Mouse (Mus musculus) intestine, embryonic 16.5 days (tissue): Measurements from ENCODE around the gene Sox5. TPM values are rescaled to one million over a fixed set of nuclear protein-coding genes. Genes with fewer than 3 reads are reported as not detected.

ENCODE experiments used
- ATAC-seq: fragments of 200-750 bp; cut with Nextera tagmentation; 2 replicates; pipeline ENCODE4 v1.8.0; 2017; ENCODE audit warnings: moderate TSS enrichment, moderate library complexity
- H3K27ac ChIP-seq: fragments of 300-500 bp; sonication (generic); 2 replicates; pipeline ENCODE4 v1.5.1; 2014; ENCODE audit warnings: mild to moderate bottlenecking, low read length
- H3K27me3 ChIP-seq: fragments of 300-500 bp; sonication (generic); replicated peaks from 2 replicates; pipeline ENCODE4 v1.6.1; 2014; ENCODE audit warnings: low read length, control low read depth, mixed read lengths; ENCODE audit not compliant: control insufficient read depth, insufficient read depth
- H3K36me3 ChIP-seq: fragments of 300-500 bp; sonication (generic); 2 replicates; pipeline ENCODE4 v1.6.1; 2014; ENCODE audit warnings: low read length, control low read depth; ENCODE audit not compliant: control insufficient read depth, insufficient read depth
- H3K4me1 ChIP-seq: fragments of 300-500 bp; sonication (generic); 2 replicates; pipeline ENCODE4 v1.6.1; 2014; ENCODE audit warnings: low read length, control low read depth, mixed read lengths; ENCODE audit not compliant: control insufficient read depth, insufficient read depth
- H3K4me2 ChIP-seq: fragments of 300-500 bp; sonication (generic); 2 replicates; pipeline ENCODE4 v1.6.1; 2014; ENCODE audit warnings: low read depth, low read length, control low read depth
- H3K4me3 ChIP-seq: fragments of 300-500 bp; sonication (generic); 2 replicates; pipeline ENCODE4 v1.5.1; 2014; ENCODE audit warnings: mild to moderate bottlenecking, low read length
- H3K9ac ChIP-seq: fragments of 300-500 bp; sonication (generic); 2 replicates; pipeline ENCODE4 v1.6.1; 2014; ENCODE audit warnings: low read depth, low read length
- H3K9me3 ChIP-seq: fragments of 300-500 bp; sonication (generic); 2 replicates; pipeline ENCODE4 v1.6.1; 2016; ENCODE audit warnings: low read length, control low read depth; ENCODE audit not compliant: control insufficient read depth
- WGBS: fragments of 180-500 bp; shearing (Covaris S2); extraction: QIAGEN DNeasy Blood & Tissue Kit; methylation state at CpG from one replicate; pipeline ENCODE4 v1.1.7; 2014; 5-methylcytosine and 5-hydroxymethylcytosine counted together
- polyA plus RNA-seq: library from polyadenylated mRNA; unstranded; fragments of >200 nt; fragmentation: Nextera tagmentation; extraction: Ambion mirVana; gene quantifications from 2 replicates; pipeline ENCODE4 v1.2.1, GENCODE M21; 2015

Gene Sox5
- polyA plus RNA-seq, 1 experiment from 2014 or later = 14.3 TPM

DNA sequence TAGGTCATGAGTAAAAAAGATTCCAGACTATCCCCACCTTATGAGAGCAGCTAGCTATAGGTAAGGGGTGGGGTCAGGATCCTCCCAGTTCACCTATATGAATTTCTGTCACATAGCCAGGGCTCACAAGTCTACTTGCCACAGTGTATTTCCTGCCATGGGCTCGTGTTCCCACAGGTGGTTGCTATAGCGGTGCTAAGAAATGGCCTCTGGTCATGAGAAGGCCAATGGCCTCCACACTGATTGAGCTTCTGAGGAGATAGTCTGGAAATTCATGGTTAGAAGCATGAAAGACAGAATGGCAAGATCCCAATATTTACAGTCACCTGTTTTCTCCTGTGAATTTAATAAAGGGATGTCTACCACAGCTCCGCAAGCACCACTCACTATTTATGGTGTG, 737.4 kb downstream of the Sox5 start:
- H3K9me3 ChIP-seq = no peaks in the 10 kb centered on the region
- no peaks in the 10 kb centered on the region for H3K4me1 ChIP-seq
- ATAC-seq = no peak
- no peaks in the 10 kb centered on the region for H3K27me3 ChIP-seq
- no peak overlapping the region for H3K4me2 ChIP-seq
- WGBS = 91% methylated on average over 3 of the region's 3 CpGs
- no peak overlapping the region for H3K27ac ChIP-seq
- H3K4me3 ChIP-seq = no peak overlapping the region
- no peak overlapping the region for H3K9ac ChIP-seq
- H3K36me3 ChIP-seq = no peaks in the 10 kb centered on the region

DNA sequence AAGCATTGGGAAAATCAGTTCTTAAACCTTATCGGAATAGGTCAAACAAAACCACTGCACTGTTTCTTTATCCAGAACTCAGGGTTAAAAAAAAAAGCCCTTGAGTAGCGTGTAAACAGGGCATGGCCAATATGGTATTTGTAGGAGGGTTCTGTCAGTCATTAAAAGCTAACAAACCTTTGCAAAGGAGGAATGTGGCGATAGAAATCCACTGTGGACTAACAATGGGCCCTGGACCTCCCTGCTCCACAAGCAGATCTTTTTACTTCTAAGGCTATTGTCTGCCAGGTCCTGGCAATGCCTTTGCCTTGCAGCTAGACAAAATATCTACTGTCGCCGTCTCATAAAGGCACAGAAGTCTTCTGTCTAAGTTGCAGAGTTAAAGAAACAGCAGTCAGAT, 738.8 kb downstream of the Sox5 start:
- Histone ChIP-seq H3K36me3 (no peaks in the 10 kb centered on the region), H3K4me2 (no peak overlapping the region), H3K9me3 (no peaks in the 10 kb centered on the region), H3K27ac (no peak overlapping the region), H3K9ac (no peak overlapping the region), H3K4me3 (no peak overlapping the region), H3K27me3 (no peaks in the 10 kb centered on the region), H3K4me1 (no peaks in the 10 kb centered on the region)
- WGBS = 40% methylated on average over 5 of the region's 5 CpGs
- no peak for ATAC-seq

DNA sequence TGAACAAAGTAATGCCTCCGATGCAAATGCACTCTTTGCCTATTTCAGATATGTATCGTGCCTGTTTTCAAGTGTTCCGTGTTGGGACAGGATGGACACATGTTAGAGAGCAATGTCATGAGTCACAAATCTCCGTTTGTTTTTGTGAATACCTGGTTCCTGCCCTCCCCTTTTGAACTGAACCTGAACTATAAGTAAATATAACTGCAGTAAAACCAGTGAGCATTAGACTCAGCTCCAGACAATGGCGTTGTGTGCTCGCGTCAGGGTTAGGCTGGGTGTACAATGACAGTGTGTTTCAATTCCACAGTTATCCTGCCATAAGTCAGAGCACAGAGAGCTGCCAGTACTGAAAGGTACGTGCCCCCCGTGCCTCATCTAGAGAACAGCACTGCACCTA, 739.8 kb downstream of the Sox5 start:
- Histone ChIP-seq H3K4me1 (no peaks in the 10 kb centered on the region), H3K9ac (no peak overlapping the region), H3K27ac (no peak overlapping the region), H3K9me3 (no peaks in the 10 kb centered on the region), H3K27me3 (no peaks in the 10 kb centered on the region), H3K4me2 (0 out of 2 replicates have a peak overlapping the region, but pooled peaks have one; percentile 16), H3K36me3 (no peaks in the 10 kb centered on the region), H3K4me3 (no peak overlapping the region)
- peak; percentile 81 for ATAC-seq
- 54% methylated on average over 9 of the region's 9 CpGs for WGBS

DNA sequence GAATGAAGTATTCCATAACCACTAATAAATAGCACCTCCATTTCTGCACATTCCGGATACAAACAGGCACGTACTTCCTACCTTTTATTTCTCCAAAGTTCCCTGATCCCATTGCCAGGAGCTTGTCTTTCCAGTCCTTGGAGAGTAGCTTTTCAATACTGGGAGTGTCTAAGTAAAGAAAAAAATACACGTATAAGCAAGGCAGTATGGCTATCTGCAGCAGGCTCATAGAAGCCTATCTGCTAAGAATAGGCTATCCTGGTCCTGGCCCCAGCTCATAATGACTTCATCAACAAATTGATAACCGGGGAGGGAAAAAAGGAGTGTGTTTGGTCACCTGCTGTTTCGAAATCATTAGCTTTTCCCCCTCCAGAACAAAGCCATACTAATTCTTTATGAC, 740.6 kb downstream of the Sox5 start:
- 53% methylated on average over 5 of the region's 5 CpGs for WGBS
- Histone ChIP-seq H3K9ac (no peak overlapping the region), H3K4me3 (no peak overlapping the region), H3K27ac (no peak overlapping the region), H3K36me3 (no peaks in the 10 kb centered on the region), H3K4me2 (no peak overlapping the region), H3K9me3 (no peaks in the 10 kb centered on the region), H3K4me1 (no peaks in the 10 kb centered on the region), H3K27me3 (no peaks in the 10 kb centered on the region)
- peak; percentile 76 for ATAC-seq

DNA sequence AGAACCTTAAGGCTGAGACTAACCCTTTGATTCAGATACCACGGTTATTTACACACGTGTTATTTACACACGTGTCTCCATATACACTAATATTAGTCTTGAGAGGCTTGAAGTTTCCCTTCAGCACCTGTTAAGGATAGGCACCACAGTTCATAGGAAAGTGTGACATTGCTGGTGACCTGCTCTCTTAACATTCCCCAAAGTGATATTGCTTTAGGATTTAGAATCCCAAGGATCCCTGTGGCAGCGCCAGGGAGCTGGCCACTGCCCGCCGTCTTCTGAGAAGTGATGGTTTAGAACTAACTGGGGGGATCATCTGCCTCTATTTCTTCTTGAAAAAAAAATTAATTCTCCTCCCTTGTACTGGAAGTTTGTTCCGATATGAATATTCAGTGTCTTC, 741.4 kb downstream of the Sox5 start:
- Histone ChIP-seq H3K4me3 (no peak overlapping the region), H3K4me2 (no peak overlapping the region), H3K9ac (no peak overlapping the region), H3K27ac (no peak overlapping the region), H3K27me3 (no peaks in the 10 kb centered on the region), H3K4me1 (no peaks in the 10 kb centered on the region), H3K36me3 (no peaks in the 10 kb centered on the region), H3K9me3 (no peaks in the 10 kb centered on the region)
- ATAC-seq = no peak
- WGBS = 94% methylated on average over 7 of the region's 7 CpGs

DNA sequence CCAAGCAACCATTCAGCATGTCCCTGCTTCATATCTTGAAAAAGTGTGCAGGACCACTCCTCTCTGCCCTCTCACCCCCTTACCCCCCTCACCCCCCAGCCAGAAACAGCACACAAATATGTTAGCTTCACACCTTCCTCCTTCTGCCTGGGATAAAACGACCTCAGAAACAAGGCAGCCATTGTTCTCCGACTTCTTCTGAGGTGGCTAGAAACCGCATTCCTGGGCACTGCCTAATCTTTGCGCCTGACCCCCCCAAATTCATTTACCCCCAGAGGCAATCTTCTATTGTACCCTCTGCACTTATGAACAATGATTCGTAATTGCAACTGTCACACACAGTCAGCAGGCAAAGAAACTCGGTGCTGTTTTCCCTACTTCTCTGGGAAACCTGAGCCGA, 742.6 kb downstream of the Sox5 start:
- WGBS = 52% methylated on average over 7 of the region's 7 CpGs
- no peak for ATAC-seq
- no peak overlapping the region for H3K9ac ChIP-seq
- no peak overlapping the region for H3K27ac ChIP-seq
- H3K4me1 ChIP-seq = no peaks in the 10 kb centered on the region
- H3K4me3 ChIP-seq = no peak overlapping the region
- no peaks in the 10 kb centered on the region for H3K9me3 ChIP-seq
- H3K27me3 ChIP-seq = no peaks in the 10 kb centered on the region
- H3K4me2 ChIP-seq = no peak overlapping the region
- H3K36me3 ChIP-seq = no peaks in the 10 kb centered on the region

DNA sequence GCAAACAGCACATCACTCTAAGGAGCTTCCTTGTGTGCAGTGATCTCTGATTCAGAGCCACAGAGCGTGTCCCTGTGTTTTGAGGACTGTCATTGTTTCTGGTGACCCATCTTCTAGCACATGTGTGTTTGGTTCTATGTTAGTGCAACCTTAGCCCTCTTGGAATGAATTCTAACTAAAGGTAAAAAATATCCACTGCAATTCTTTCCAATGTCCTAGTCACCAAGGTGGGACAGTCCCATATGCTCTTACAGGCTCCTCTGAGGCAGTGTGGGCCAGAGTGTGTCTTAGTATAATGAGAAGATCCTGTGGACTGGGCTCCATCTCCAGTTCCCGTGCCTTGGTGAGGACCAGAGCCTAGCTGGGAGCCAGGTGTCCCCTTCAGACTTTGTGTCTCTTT, 748.6 kb downstream of the Sox5 start:
- H3K4me1 ChIP-seq = no peaks in the 10 kb centered on the region
- no peaks in the 10 kb centered on the region for H3K27me3 ChIP-seq
- ATAC-seq = no peak
- no peak overlapping the region for H3K4me2 ChIP-seq
- 89% methylated on average over 2 of the region's 2 CpGs for WGBS
- H3K27ac ChIP-seq = no peak overlapping the region
- H3K36me3 ChIP-seq = no peaks in the 10 kb centered on the region
- H3K9me3 ChIP-seq = no peaks in the 10 kb centered on the region
- no peak overlapping the region for H3K4me3 ChIP-seq
- no peak overlapping the region for H3K9ac ChIP-seq

DNA sequence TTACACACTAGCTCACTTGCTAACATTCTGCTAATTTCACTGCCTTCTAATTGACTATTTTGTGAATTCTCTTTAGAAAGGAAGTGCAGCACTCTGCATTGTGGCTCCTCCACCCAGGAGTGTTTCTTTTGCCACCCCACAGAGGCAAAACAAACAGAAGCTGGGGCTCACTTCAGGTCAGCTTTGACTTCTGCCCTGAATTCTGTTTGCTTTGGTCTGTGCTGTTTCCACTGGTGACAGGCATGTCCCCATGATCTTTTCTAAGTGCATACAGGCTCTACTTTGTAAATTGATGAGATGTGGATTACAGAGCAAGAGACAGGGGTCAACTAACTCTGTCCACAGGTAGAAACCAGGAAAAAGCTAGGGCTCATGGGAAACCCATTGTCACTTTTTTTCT, 764.8 kb downstream of the Sox5 start:
- Histone ChIP-seq H3K4me3 (no peak overlapping the region), H3K4me2 (no peak overlapping the region), H3K9me3 (no peaks in the 10 kb centered on the region), H3K27me3 (no peaks in the 10 kb centered on the region), H3K9ac (no peak overlapping the region), H3K27ac (no peak overlapping the region), H3K36me3 (no peaks in the 10 kb centered on the region), H3K4me1 (no peaks in the 10 kb centered on the region)
- no peak for ATAC-seq

DNA sequence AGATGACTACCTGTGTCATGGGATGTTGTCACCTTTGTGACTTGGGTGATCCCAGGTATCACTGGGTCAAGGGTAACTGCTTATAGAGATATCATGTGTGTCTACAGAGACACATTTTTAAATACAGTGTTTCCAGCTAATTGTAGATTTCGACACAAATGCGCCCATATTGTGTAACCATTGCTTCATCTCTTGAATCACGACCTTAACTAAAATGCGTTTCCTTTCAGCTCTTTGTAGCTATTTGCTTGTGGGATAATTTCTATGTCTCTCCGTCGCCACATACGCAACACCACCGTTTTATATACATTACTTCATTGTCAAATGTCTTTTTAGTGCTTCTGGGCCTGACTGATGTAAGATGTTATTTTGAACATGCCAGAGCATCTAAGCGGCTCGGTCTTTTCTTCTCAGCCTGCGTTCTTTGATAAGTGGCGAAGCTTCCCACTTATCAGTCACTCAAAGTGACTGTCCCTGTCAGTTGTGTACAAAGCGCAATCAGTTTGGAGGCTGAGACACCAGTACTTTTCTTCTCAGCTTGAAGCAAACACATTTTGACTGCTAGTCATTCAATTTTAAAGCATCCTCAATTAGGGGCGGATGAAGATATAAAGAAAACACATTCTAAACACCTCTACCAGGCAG, 769.8 kb downstream of the Sox5 start:
- no peak for ATAC-seq
- 87% methylated on average over 14 of the region's 14 CpGs for WGBS

DNA sequence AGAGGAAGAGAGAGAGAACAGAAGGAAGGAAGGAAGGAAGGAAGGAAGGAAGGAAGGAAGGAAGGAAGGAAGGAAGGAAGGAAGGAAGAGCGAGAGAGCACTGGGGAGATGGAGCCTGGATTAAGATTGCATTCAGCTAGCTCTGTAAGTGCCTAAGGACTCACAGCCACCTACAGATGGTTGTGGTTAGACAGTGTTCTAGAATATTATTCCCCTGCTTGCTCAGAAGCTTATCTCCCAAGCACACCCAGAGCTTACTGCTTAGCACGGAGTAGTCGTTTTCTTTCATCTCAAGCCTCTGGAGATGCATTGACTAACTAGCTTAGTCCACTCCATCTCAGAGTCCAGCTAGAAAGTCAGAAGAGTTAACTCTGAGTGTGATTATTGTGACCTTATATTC, 770.8 kb downstream of the Sox5 start:
- Histone ChIP-seq H3K27me3 (no peaks in the 10 kb centered on the region), H3K27ac (no peak overlapping the region), H3K4me2 (no peak overlapping the region), H3K4me3 (no peak overlapping the region), H3K9ac (no peak overlapping the region), H3K4me1 (no peaks in the 10 kb centered on the region), H3K36me3 (no peaks in the 10 kb centered on the region), H3K9me3 (no peaks in the 10 kb centered on the region)
- ATAC-seq = no peak
- WGBS = 69% methylated on average over 3 of the region's 3 CpGs

More for the DNA sequence above, 769.8 kb downstream of the Sox5 start:
- no peak overlapping the region for H3K9ac ChIP-seq
- no peaks in the 10 kb centered on the region for H3K9me3 ChIP-seq
- H3K4me2 ChIP-seq = no peak overlapping the region
- no peak overlapping the region for H3K27ac ChIP-seq
- no peak overlapping the region for H3K4me3 ChIP-seq
- no peaks in the 10 kb centered on the region for H3K36me3 ChIP-seq
- H3K27me3 ChIP-seq = no peaks in the 10 kb centered on the region
- H3K4me1 ChIP-seq = no peaks in the 10 kb centered on the region
